Mouse (Mus musculus): ENCODE data around the gene Rbms3.

The Rbms3 gene

GRCm38 (mm10) chr9:117629771-117630170 is at the start of gene Rbms3:
Gene Rbms3 (minus strand): TSS chr9:117629913.
- in situ Hi-C loops (cut with MseI, MboI): no loop called here

GRCm38 (mm10) chr9:117673311-117673710 is 43.6 kb upstream of the Rbms3 start:
- in situ Hi-C loops (cut with MseI, MboI): no loop called here

GRCm38 (mm10) chr9:117654626-117655025 is 24.9 kb upstream of the Rbms3 start:
- in situ Hi-C loops (cut with MseI, MboI): no loop called here

GRCm38 (mm10) chr9:117653641-117654040 is 23.9 kb upstream of the Rbms3 start:
- in situ Hi-C loops (cut with MseI, MboI): no loop called here

- in situ Hi-C loops (cut with MseI, MboI): no loop called here
Measured at GRCm38 (mm10) chr9:117646131-117646530, 16.4 kb upstream of the Rbms3 start.

- in situ Hi-C loops (cut with MseI, MboI): no loop called here
Measured at GRCm38 (mm10) chr9:117641090-117641782, 11.5 kb upstream of the Rbms3 start.

GRCm38 (mm10) chr9:117638623-117639185 is 9.0 kb upstream of the Rbms3 start:
- in situ Hi-C loops (cut with MseI, MboI): no loop called here

DNA sequence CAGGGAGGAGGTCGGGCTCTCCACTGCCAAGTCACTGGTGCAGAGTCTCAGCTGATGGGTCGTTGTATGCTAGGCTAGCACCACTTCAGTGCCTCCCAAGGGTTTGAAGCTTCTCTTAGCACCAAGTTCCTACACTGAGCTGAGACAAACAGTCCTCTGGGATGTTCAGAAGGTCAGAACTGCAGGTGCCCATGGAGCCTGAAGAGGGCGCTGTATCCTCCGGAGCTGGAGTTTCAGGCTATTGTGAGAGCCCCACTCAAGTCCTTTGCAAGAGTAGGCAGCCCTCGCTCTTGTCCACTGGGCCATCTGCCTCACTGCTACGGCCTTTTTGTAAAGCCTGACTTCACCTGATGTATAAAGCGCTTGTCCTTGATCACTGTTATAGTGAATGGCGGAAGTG is 6.8 kb upstream of the Rbms3 start:
- in situ Hi-C loops (cut with MseI, MboI): no loop called here

GRCm38 (mm10) chr9:117627173-117627572 is 2.5 kb downstream of the Rbms3 start:
- in situ Hi-C loops (cut with MseI, MboI): no loop called here

GRCm38 (mm10) chr9:117600781-117601180 is 28.9 kb downstream of the Rbms3 start:
- in situ Hi-C loops (cut with MseI, MboI): no loop called here

DNA sequence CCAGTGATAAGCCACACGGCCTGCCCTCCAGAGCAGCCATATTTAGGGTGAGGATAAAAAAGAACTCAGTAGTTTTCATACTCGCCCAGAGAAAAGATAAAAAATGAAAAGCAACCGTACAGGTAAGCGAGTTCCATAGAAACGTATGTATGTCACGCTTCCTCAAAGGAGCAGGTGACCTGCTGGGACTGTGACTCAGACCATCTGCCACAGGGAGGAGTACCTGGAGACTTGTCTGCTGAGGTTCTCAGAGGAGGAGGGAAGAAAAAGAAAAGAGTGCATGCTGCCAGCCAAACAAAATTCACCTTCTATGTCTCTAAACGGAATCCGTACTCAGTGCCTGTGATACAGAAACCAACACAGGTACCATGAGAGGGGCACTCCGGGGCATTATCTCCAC is 30.4 kb downstream of the Rbms3 start:
- in situ Hi-C loops (cut with MseI, MboI): no loop called here

GRCm38 (mm10) chr9:117596162-117596561 is 33.6 kb downstream of the Rbms3 start:
- in situ Hi-C loops (cut with MseI, MboI): no loop called here

- in situ Hi-C loops (cut with MseI, MboI): no loop called here
Measured at GRCm38 (mm10) chr9:117585345-117585744, 44.4 kb downstream of the Rbms3 start.

DNA sequence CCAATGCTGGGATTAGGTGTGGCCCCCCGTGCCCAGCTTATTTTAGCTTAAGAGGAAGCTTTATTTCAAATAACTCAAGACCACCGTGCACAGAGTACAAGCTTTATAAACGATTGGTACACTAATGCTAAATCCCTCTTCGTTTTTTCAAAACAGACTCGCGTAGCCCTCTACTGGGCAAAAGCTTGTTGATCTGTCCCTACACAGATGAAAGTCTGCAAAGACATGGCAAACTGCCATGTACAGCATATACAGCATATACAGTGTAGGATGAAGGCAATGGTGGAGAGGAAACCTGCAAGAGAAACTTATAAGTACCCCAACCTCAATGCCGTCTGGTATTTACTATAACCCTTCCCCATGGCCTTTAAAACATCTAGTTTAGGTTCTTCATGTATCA is 46.1 kb downstream of the Rbms3 start:
- in situ Hi-C loops (cut with MseI, MboI): no loop called here

DNA sequence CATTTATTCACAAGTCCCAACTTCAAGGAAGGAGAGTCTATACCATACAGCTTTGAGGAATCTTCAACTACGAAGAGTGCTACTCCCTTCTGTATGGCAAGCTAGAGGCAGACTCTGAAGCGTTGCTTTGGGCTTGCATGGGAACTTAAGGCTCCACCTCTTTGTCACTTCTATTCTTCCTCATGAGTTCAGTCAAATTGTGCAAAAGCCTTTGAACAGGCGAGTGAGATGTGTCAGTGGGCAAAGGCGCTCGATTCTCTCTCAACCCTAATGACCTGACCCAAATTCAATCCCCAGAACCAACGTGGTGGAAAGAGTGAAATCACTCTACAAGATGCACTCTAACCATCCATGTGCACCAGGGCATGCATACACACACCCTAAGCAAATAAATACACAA is 47.1 kb downstream of the Rbms3 start:
- in situ Hi-C loops (cut with MseI, MboI): no loop called here

DNA sequence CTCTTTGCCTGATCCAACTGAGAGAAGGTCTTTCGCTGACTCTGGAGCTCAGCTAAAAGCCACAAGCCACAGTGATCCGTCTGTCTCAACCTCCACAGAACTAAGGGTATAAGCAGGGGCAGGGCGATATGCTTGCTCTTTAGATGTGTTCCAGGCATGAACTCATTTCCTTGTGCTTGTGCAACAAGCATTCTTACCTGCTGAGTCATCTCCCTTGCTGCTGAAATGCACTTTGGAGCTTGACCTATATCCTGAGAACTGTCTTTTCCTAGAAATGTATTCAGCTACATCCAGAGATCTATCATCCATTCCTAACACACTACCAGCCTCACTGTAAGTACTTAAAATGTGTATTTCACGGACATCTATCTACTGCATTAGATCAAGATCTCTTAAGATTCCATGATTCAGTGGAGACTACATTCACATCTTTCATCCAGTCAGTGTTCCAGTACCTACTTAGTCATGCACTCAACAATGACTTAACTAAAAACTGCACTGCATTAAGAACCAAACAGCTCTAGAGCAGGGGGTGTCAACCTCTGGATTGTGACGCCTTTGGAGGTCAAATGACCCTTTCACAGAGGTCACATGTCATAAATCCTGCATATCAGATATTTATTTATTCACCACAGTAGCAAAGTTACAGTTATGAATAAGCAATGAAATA is 58.4 kb downstream of the Rbms3 start:
- in situ Hi-C loops (cut with MseI, MboI): no loop called here

DNA sequence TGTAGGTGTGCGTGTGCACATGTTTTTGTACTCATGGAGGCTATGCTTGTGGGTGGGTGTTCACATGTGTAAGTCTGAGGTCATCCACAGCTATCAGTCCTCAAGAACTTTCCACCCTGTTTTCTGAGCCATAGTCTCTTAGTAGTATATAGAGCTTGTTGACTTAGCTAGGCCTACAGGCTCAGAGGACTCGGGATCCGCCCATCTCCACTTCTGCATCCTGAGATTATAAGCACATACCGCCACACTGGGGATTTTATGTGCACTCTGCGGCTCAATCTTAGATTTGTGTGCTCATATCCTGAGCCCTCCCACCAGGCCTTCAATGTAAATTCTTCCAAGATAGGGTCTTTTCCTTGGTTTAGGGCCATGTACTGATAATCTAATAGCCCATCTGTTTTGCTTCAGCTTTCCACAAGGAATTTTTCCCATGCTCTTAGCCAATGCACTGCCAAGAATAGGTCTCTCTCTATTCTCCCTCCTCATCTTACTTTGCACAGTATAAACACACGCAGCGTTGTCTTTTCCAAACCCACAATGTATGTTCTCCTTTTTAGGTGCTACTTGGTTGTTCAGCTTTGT is 59.4 kb downstream of the Rbms3 start:
- in situ Hi-C loops (cut with MseI, MboI): no loop called here

- in situ Hi-C loops (cut with MseI, MboI): no loop called here
Measured at GRCm38 (mm10) chr9:117566293-117566692, 63.4 kb downstream of the Rbms3 start.

DNA sequence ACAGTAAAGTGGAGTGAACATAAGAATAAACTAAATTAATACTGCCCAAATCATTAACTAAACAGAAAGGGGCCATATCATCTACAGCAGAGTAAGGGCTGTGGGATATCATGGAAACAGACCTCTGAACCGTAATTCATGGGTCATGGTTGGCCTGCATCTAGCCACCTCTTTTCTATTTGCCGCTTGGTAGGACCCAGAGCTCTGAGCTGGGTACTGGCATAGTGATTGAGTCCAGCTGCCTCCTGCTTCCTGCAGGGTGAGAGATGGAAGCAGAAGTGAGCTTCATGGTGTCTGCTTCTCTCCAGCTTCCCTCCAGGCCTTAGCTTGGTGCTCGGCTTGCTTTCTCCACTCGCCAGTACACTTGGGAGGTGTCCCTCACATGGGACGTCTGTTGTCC is 71.2 kb downstream of the Rbms3 start:
- in situ Hi-C loops (cut with MseI, MboI): no loop called here

DNA sequence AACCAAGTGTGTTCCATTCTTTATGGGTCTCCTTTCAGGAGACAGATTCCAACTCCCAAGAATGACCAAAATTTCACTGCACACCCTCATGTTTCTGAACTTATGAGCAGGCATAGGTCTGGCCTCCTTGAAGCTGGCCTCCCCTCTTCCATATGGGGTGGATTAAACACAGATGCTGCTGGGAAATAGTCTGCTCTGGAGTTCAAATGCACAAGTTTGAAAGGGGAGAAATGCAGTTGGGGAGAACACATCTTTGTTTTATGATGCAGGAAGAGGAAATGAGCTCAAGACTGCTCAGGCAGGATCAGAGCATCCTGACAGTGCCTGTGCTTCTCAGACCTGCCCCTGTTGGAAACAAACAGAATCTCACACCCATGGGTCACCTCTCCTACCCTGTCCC is 75.4 kb downstream of the Rbms3 start:
- in situ Hi-C loops (cut with MseI, MboI): no loop called here

- in situ Hi-C loops (cut with MseI, MboI): no loop called here
Measured at GRCm38 (mm10) chr9:117529281-117529680, 100.4 kb downstream of the Rbms3 start.

DNA sequence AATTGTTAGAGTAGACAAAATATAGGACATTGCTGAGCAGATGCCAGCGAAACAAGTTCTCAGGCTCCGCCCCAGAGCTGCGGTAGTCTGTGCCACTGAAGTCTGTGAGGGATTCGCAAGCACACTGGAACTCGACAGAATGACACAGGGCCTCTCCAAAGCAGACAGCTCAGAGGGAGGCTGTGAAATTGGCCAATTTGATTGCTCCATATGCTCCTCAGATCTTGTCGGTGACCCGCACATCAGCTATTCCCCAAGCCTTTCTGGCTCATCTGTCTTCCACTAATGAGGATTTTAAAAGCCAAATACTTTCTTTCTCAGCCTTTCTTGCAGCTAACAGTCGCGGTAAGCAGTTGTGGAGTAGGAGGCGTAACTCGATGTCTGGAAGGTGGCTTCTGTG is 120.8 kb downstream of the Rbms3 start:
- in situ Hi-C loops (cut with MseI, MboI): no loop called here

DNA sequence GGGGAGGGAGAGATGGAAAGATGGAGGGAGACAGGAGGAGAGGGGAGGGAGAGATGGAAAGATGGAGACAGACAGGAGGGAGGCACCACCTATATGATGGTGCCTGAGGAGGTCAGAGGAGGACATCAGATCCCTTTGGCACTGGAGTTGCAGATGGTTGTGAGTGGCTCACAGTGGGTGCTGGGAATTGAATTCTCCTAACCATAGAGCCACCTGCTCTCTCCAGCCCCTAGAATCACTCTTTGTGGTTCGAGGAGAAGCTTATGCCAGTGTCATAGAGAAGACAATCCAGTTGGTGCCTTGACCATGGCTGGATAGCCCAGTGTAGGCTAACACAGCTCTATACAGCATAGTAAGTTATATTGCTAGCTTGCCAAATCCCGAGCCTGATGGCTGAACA is 137.8 kb downstream of the Rbms3 start:
- in situ Hi-C loops (cut with MseI, MboI): no loop called here
